In the genomic region with DNA sequence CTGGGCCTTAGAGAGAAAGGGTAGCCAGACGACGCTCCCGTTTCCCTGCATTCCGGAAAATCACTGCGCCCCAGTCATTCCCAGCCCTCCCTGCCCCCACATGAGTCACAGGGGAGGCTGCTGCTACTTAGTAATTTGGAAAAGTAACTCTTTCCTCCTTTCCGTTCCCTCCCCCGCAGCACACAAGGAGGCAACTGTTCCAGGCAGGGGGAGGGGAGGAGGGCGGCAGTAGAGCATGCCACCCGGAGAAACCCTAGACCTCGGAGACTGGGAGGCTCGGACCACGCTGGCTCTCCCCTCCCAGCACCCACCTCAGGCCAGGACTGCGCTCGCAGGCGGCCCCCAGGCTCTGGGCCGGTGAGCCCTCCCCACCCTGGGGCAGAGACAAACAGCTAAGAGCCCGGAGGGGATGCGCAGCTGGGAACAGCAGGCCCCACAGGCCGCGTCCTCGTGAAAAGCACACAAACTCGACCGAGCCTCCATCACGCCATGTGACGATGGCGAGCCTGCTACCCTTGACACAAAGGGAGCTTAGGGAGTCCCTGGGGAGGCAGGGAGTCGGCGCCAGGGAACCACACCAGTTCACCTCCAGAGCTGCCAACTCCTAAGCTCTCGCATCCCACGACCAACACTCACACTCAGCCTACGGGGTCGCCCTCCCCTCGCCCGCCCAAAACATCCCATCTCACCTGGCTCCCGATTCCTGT, we compare ENCODE assay signal across 8 mouse cellular contexts. TPM values are rescaled to one million over a fixed set of nuclear protein-coding genes. Genes with fewer than 3 reads are reported as not detected.
A peak's percentile ranks its signal among the peaks of the same experiment; 100 is the strongest.
DNase-seq lines count a peak whose midpoint lies in the region; TF ChIP-seq lines count a peak whose summit lies in the region.

No protein-coding gene starts in this region.

- H3K4me1 ChIP-seq in ES-E14 (ENCODE audit: control insufficient read depth in 2 of 2, insufficient read depth in 2 of 2, low read length in 2 of 2, poor library complexity in 1 of 2) = no peaks in the 10 kb centered on the region
- peaks cover 27% of the 10 kb centered on the region for H3K4me1 ChIP-seq in hindbrain, embryonic 10.5 days (replicated peaks)

- H3K4me3 ChIP-seq in ES-E14 (ENCODE audit: insufficient read depth in 1 of 2, low read depth in 1 of 2, low read length in 2 of 2, poor library complexity in 1 of 2, severe bottlenecking in 1 of 2) = peak overlapping the region; percentile 85 to 90
- peak overlapping the region; percentile 100 for H3K4me3 ChIP-seq in hindbrain, embryonic 10.5 days

- H3K36me3 ChIP-seq in ES-E14 (ENCODE audit: control insufficient read depth, insufficient read depth, low read length, poor library complexity, severe bottlenecking) = peaks cover 30% of the 10 kb centered on the region
- H3K36me3 ChIP-seq in hindbrain, embryonic 10.5 days = peaks cover 40% of the 10 kb centered on the region

- no peaks in the 10 kb centered on the region for H3K27me3 ChIP-seq in hindbrain, embryonic 10.5 days (ENCODE audit: insufficient read depth, poor library complexity, severe bottlenecking)

- H3K27ac ChIP-seq in ES-E14 (ENCODE audit: insufficient read depth, low read depth, low read length, poor library complexity, severe bottlenecking) = peak overlapping the region; percentile 99
- peak overlapping the region; percentile 100 for H3K27ac ChIP-seq in hindbrain, embryonic 10.5 days

- no peaks in the 10 kb centered on the region for H3K9me3 ChIP-seq in ES-E14 (ENCODE audit: control insufficient read depth, insufficient read depth, low read depth, low read length)
- H3K9me3 ChIP-seq in hindbrain, embryonic 10.5 days = no peaks in the 10 kb centered on the region

- under 1% methylated on average over 34 of the region's 35 CpGs for WGBS in hindbrain, embryonic 10.5 days

- in situ Hi-C loops in ES-E14 (cut with MboI; ENCODE audit: low sequenced_read_pairs in 2 of 2, unreplicated experiment in 2 of 2) = no loop called here

- peak overlapping the region; percentile 99 for H3K9ac ChIP-seq in ES-E14 (ENCODE audit: insufficient read depth, low read depth, low read length, poor library complexity, severe bottlenecking)

- no peak for DNase-seq in ES-E14 (ENCODE audit: low read depth, low spot score)
- peak; percentile 90 for DNase-seq in cerebellum, adult 11-12 months
- peak; percentile 92 for DNase-seq in forelimb bud, embryonic 11.5 days (ENCODE audit: low read depth, low spot score)
- peak; percentile 86 for DNase-seq in hindbrain, embryonic 10.5 days (ENCODE audit: low spot score)
- DNase-seq in layer of hippocampus, postnatal 10 days (ENCODE audit: low spot score in 2 of 2) = peak; percentile 84 to 89
- peak; percentile 94 for DNase-seq in lung, postnatal 10 days
- peak; percentile 42 for DNase-seq in retina, postnatal 7 days (ENCODE audit: low read depth, low spot score)
- peak; percentile 70 for DNase-seq in thymus, postnatal 4 days

TF ChIP-seq in ES-E14, 5 proteins besides CTCF, POLR2A, EP300 and RAD21:
- TF ChIP-seq CHD2 (IDR thresholded peaks at IDR 0.05; ENCODE audit: low read depth, low read length) = 0 out of 2 replicates have a peak, but pooled peaks have one; percentile 14
- no peak for TF ChIP-seq HCFC1 (IDR thresholded peaks at IDR 0.05; ENCODE audit: borderline replicate concordance, insufficient read depth, low read length)
- no peak for TF ChIP-seq ZC3H11A (IDR thresholded peaks at IDR 0.05; ENCODE audit: borderline replicate concordance, low read depth, low read length)
- no peak for TF ChIP-seq MAFK (IDR thresholded peaks at IDR 0.05; ENCODE audit: insufficient read depth, low read depth, low read length)
TF ChIP-seq in ES-E14: peak in this region for 1.

RNA-seq across cellular contexts. Expression of a gene that starts 1.1 kb away (rescaled TPM):
- 257 and 321 TPM in 2 replicates for total RNA-seq in ES-E14 (2012; rRNA removed)
- 131 and 135 TPM in 2 replicates for polyA plus RNA-seq in hindbrain, embryonic 10.5 days (2016; fragmentation: Nextera tagmentation; extraction: Ambion mirVana)
- total RNA-seq in layer of hippocampus, postnatal 10 days (2021) = 100 to 1,000 TPM; 252 to 263 TPM

RNA-seq across cellular contexts. Expression of a gene that starts 2.0 kb away (rescaled TPM):
- total RNA-seq in ES-E14 (2012; rRNA removed) = 18.5 and 24.5 TPM in 2 replicates
- polyA plus RNA-seq in hindbrain, embryonic 10.5 days (2016; fragmentation: Nextera tagmentation; extraction: Ambion mirVana) = 5.8 and 7.7 TPM in 2 replicates
- 10 to 100 TPM; 34.4 to 38.6 TPM for total RNA-seq in layer of hippocampus, postnatal 10 days (2021)

RNA-seq across cellular contexts. Expression of a gene that starts 21.8 kb away (rescaled TPM):
- total RNA-seq in ES-E14 (2012; rRNA removed) = 0.31 TPM in 1 of 2 replicates, not detected in the other
- polyA plus RNA-seq in hindbrain, embryonic 10.5 days (2016; fragmentation: Nextera tagmentation; extraction: Ambion mirVana) = 0.11 and 0.24 TPM in 2 replicates
- total RNA-seq in layer of hippocampus, postnatal 10 days (2021) = not detected

RNA-seq across cellular contexts. Expression of a gene that starts 29.2 kb away (rescaled TPM):
- total RNA-seq in ES-E14 (2012; rRNA removed) = 0.54 TPM in 1 of 2 replicates, not detected in the other
- 0.80 and 0.82 TPM in 2 replicates for polyA plus RNA-seq in hindbrain, embryonic 10.5 days (2016; fragmentation: Nextera tagmentation; extraction: Ambion mirVana)
- total RNA-seq in layer of hippocampus, postnatal 10 days (2021) = under 1 TPM in 1 of 2 experiments, not detected in 1; 0.34 TPM

RNA-seq across cellular contexts. Expression of a gene that starts 31.5 kb away (rescaled TPM):
- total RNA-seq in ES-E14 (2012; rRNA removed) = 3.1 and 5.0 TPM in 2 replicates
- 0.30 and 0.98 TPM in 2 replicates for polyA plus RNA-seq in hindbrain, embryonic 10.5 days (2016; fragmentation: Nextera tagmentation; extraction: Ambion mirVana)
- under 1 TPM; 0.69 to 0.91 TPM for total RNA-seq in layer of hippocampus, postnatal 10 days (2021)
